Mouse (Mus musculus) thymus, adult 2 months (tissue): ENCODE measurements around the gene Fam102b.

Experiments
- CTCF ChIP-seq: fragments of 200-500 bp; IDR thresholded peaks from 2 replicates; pipeline ENCODE4 v1.5.1; 2012; ENCODE audit warnings: mild to moderate bottlenecking, control low read depth, low read length, moderate library complexity, borderline replicate concordance; ENCODE audit not compliant: control insufficient read depth, poor library complexity, insufficient read depth; ENCODE audit errors: extremely low read depth
- POLR2A ChIP-seq: fragments of 200-500 bp; IDR thresholded peaks from 2 replicates; pipeline ENCODE4 v1.6.1; 2012; ENCODE audit warnings: mild to moderate bottlenecking, low read length, control low read depth, moderate library complexity; ENCODE audit not compliant: control insufficient read depth, poor library complexity, insufficient read depth; ENCODE audit errors: extremely low read depth

DNA sequence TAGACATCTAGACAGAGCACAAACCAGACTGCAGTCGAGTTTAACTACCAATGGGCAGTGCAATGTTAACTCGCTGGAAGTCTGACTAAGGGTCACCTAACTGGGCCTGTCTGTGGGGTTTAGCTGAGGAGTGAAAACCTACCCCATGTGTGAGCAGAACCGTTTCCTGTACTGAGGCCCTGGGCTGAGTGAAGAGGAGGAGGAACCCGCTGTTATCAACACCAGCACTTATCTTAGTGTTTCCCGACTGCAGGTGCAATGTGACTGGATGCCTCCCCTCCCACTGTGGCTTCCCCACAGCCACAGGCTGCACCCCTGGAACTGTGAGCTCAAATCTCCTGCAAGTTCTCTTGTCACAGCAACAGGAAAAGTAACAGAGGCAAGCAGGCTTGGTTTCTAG is 43.4 kb downstream of the Fam102b start:
- TF ChIP-seq CTCF (no peak), POLR2A (no peak)
